Mouse (Mus musculus) heart, adult 2 months (tissue): ENCODE measurements around the gene Gm44805. TPM values are rescaled to one million over a fixed set of nuclear protein-coding genes. Genes with fewer than 3 reads are reported as not detected.

Experiments
- DNase-seq, 2 experiments: peaks; one replicate each; pipeline ENCODE4 v3.0.0; 2021
- H3K27ac ChIP-seq: fragments of 200-600 bp; 2 replicates; pipeline ENCODE4 v1.8.1; 2022
- H3K27me3 ChIP-seq: fragments of 200-500 bp; 2 replicates; pipeline ENCODE4 v1.6.1; 2012; ENCODE audit warnings: mild to moderate bottlenecking, low read length, inconsistent platforms, mixed read lengths; ENCODE audit not compliant: control insufficient read depth, insufficient read depth
- H3K36me3 ChIP-seq: fragments of 200-500 bp; 2 replicates; pipeline ENCODE4 v1.6.1; 2012; ENCODE audit warnings: low read length, inconsistent platforms; ENCODE audit not compliant: control insufficient read depth, insufficient read depth
- H3K4me1 ChIP-seq: fragments of 200-500 bp; 2 replicates; pipeline ENCODE4 v1.6.1; 2011; ENCODE audit warnings: low read length; ENCODE audit not compliant: control insufficient read depth, insufficient read depth
- H3K4me3 ChIP-seq: fragments of 200-600 bp; 2 replicates; pipeline ENCODE4 v1.8.1; 2022
- H3K79me2 ChIP-seq: fragments of 200-500 bp; replicated peaks from 2 replicates; pipeline ENCODE4 v1.6.1; 2012; ENCODE audit warnings: mild to moderate bottlenecking, inconsistent platforms, low read length, moderate library complexity, mixed read lengths; ENCODE audit not compliant: control insufficient read depth, insufficient read depth
- H3K9ac ChIP-seq: fragments of 200-500 bp; 2 replicates; pipeline ENCODE4 v1.6.1; 2012; ENCODE audit warnings: low read depth, mild to moderate bottlenecking, control low read depth, inconsistent platforms, low read length, mixed read lengths
- CTCF ChIP-seq: fragments of 200-600 bp; IDR thresholded peaks from 2 replicates; pipeline ENCODE4 v1.8.1; 2022; ENCODE audit warnings: antibody characterized with exemption, mild to moderate bottlenecking, moderate library complexity
- EP300 ChIP-seq: fragments of 200-500 bp; IDR thresholded peaks from 2 replicates; pipeline ENCODE4 v1.6.1; 2011; ENCODE audit warnings: low read depth, low read length, control low read depth; ENCODE audit not compliant: insufficient read depth
- POLR2A ChIP-seq: fragments of 200-500 bp; IDR thresholded peaks from 2 replicates; pipeline ENCODE4 v1.6.1; 2011; ENCODE audit warnings: mild to moderate bottlenecking, low read depth, low read length, control low read depth; ENCODE audit not compliant: insufficient read depth
- WGBS: fragments of 180-500 bp; shearing (Covaris S2); methylation state at CpG from one replicate; pipeline ENCODE4 v1.1.7; 2018; 5-methylcytosine and 5-hydroxymethylcytosine counted together
- intact Hi-C: fragments of 180-260 bp; cut with DNase I; formaldehyde crosslinking; loops from one replicate; pipeline ENCODE4 v1.15.1; 2025
- polyA plus RNA-seq: library from polyadenylated mRNA; depleted of rRNA; stranded (reverse); fragments of >200 nt; gene quantifications from 2 replicates; pipeline ENCODE4 v1.2.3, GENCODE M21; 2012
- total RNA-seq, 2 experiments: library from RNA; stranded (reverse); gene quantifications; 2 replicates each; pipeline ENCODE4 v1.2.3; 2021

Gm44805 gene
- total and polyA plus RNA-seq, 3 experiments, result not detected

GRCm38 (mm10) chr7:19697949-19698906 is 17.0 kb upstream of the Gm44805 start:
- no peaks in the 10 kb centered on the region for H3K79me2 ChIP-seq
- H3K9ac ChIP-seq, result peak overlapping the region; percentile 49
- 9% methylated on average over 28 of the region's 28 CpGs for WGBS
- DNase-seq, result peak; percentile 30 to 39
- no peaks in the 10 kb centered on the region; the same call in 1 of the 2 replicates for H3K36me3 ChIP-seq
- peaks cover 20% of the 10 kb centered on the region for H3K4me1 ChIP-seq
- peak overlapping the region; percentile 43 for H3K4me3 ChIP-seq
- peak overlapping the region; percentile 68 for H3K27ac ChIP-seq
- intact Hi-C loops, result no loop called here
- TF ChIP-seq POLR2A, result 0 out of 2 replicates have a peak, but pooled peaks have one; percentile 8
- peak; percentile 50 for TF ChIP-seq CTCF
- no peak for TF ChIP-seq EP300
- no peaks in the 10 kb centered on the region for H3K27me3 ChIP-seq

GRCm38 (mm10) chr7:19696336-19696873 is 15.2 kb upstream of the Gm44805 start:
- DNase-seq, result no peak
- Histone ChIP-seq H3K4me3 (no peak overlapping the region), H3K36me3 (no peaks in the 10 kb centered on the region; the same call in 1 of the 2 replicates), H3K27ac (no peak overlapping the region), H3K4me1 (peaks cover 16% of the 10 kb centered on the region), H3K79me2 (no peaks in the 10 kb centered on the region), H3K27me3 (no peaks in the 10 kb centered on the region), H3K9ac (no peak overlapping the region)
- intact Hi-C loops, result no loop called here
- WGBS, result 90% methylated on average over 34 of the region's 34 CpGs
- TF ChIP-seq CTCF (no peak), EP300 (no peak), POLR2A (no peak)

GRCm38 (mm10) chr7:19695881-19696280 is 14.7 kb upstream of the Gm44805 start:
- Histone ChIP-seq H3K79me2 (no peaks in the 10 kb centered on the region), H3K4me3 (no peak overlapping the region), H3K27ac (no peak overlapping the region), H3K36me3 (no peaks in the 10 kb centered on the region), H3K9ac (no peak overlapping the region), H3K27me3 (no peaks in the 10 kb centered on the region), H3K4me1 (peaks cover 15% of the 10 kb centered on the region)
- no peak for DNase-seq
- TF ChIP-seq EP300 (no peak), POLR2A (no peak), CTCF (no peak)
- WGBS, result 82% methylated on average over 6 of the region's 6 CpGs
- intact Hi-C loops, result no loop called here

GRCm38 (mm10) chr7:19695213-19695594 is 14.0 kb upstream of the Gm44805 start:
- 26% methylated on average over 8 of the region's 8 CpGs for WGBS
- peaks cover 11% of the 10 kb centered on the region for H3K4me1 ChIP-seq
- intact Hi-C loops, result no loop called here

GRCm38 (mm10) chr7:19694336-19695212 is 13.4 kb upstream of the Gm44805 start:
- H3K9ac ChIP-seq, result no peak overlapping the region
- intact Hi-C loops, result no loop called here

More at GRCm38 (mm10) chr7:19695213-19695594, 14.0 kb upstream of the Gm44805 start:
- Histone ChIP-seq H3K27ac (peak overlapping the region; percentile 39), H3K4me3 (no peak overlapping the region), H3K79me2 (no peaks in the 10 kb centered on the region), H3K36me3 (no peaks in the 10 kb centered on the region), H3K9ac (no peak overlapping the region), H3K27me3 (no peaks in the 10 kb centered on the region)
- TF ChIP-seq EP300 (no peak), POLR2A (0 out of 2 replicates have a peak, but pooled peaks have one; percentile 14)
- DNase-seq, result no peak

More at GRCm38 (mm10) chr7:19694336-19695212, 13.4 kb upstream of the Gm44805 start:
- H3K4me1 ChIP-seq, result peaks cover 8% of the 10 kb centered on the region
- WGBS, result 67% methylated on average over 10 of the region's 10 CpGs
- no peaks in the 10 kb centered on the region for H3K36me3 ChIP-seq
- DNase-seq, result peak in 1 of 2 experiments; percentile 33
- no peaks in the 10 kb centered on the region for H3K79me2 ChIP-seq
- H3K27me3 ChIP-seq, result no peaks in the 10 kb centered on the region
- no peak overlapping the region for H3K4me3 ChIP-seq
- peak overlapping the region; percentile 39 for H3K27ac ChIP-seq
- TF ChIP-seq CTCF (no peak), POLR2A (no peak), EP300 (no peak)
